Mouse (Mus musculus) heart, adult 2 months (tissue): ENCODE data around the gene Chst3. TPM values are rescaled to one million over a fixed set of nuclear protein-coding genes. Genes with fewer than 3 reads are reported as not detected.
"Not testable (repeated sequence)": the region's sequence is repeated elsewhere in the genome, so short reads cannot be mapped to it uniquely, and the experiment has no call there.

Experiments used
- DNase-seq, 2 experiments: peaks; one replicate each; pipeline ENCODE4 v3.0.0; 2021
- H3K27ac ChIP-seq: fragments of 200-600 bp; 2 replicates; pipeline ENCODE4 v1.8.1; 2022
- H3K27me3 ChIP-seq: fragments of 200-500 bp; 2 replicates; pipeline ENCODE4 v1.6.1; 2012; ENCODE audit warnings: mild to moderate bottlenecking, low read length, inconsistent platforms, mixed read lengths; ENCODE audit not compliant: control insufficient read depth, insufficient read depth
- H3K36me3 ChIP-seq: fragments of 200-500 bp; 2 replicates; pipeline ENCODE4 v1.6.1; 2012; ENCODE audit warnings: low read length, inconsistent platforms; ENCODE audit not compliant: control insufficient read depth, insufficient read depth
- H3K4me1 ChIP-seq: fragments of 200-500 bp; 2 replicates; pipeline ENCODE4 v1.6.1; 2011; ENCODE audit warnings: low read length; ENCODE audit not compliant: control insufficient read depth, insufficient read depth
- H3K4me3 ChIP-seq: fragments of 200-600 bp; 2 replicates; pipeline ENCODE4 v1.8.1; 2022
- H3K79me2 ChIP-seq: fragments of 200-500 bp; replicated peaks from 2 replicates; pipeline ENCODE4 v1.6.1; 2012; ENCODE audit warnings: mild to moderate bottlenecking, inconsistent platforms, low read length, moderate library complexity, mixed read lengths; ENCODE audit not compliant: control insufficient read depth, insufficient read depth
- H3K9ac ChIP-seq: fragments of 200-500 bp; 2 replicates; pipeline ENCODE4 v1.6.1; 2012; ENCODE audit warnings: low read depth, mild to moderate bottlenecking, control low read depth, inconsistent platforms, low read length, mixed read lengths
- CTCF ChIP-seq: fragments of 200-600 bp; IDR thresholded peaks from 2 replicates; pipeline ENCODE4 v1.8.1; 2022; ENCODE audit warnings: antibody characterized with exemption, mild to moderate bottlenecking, moderate library complexity
- EP300 ChIP-seq: fragments of 200-500 bp; IDR thresholded peaks from 2 replicates; pipeline ENCODE4 v1.6.1; 2011; ENCODE audit warnings: low read depth, low read length, control low read depth; ENCODE audit not compliant: insufficient read depth
- POLR2A ChIP-seq: fragments of 200-500 bp; IDR thresholded peaks from 2 replicates; pipeline ENCODE4 v1.6.1; 2011; ENCODE audit warnings: mild to moderate bottlenecking, low read depth, low read length, control low read depth; ENCODE audit not compliant: insufficient read depth
- WGBS: fragments of 180-500 bp; shearing (Covaris S2); methylation state at CpG from one replicate; pipeline ENCODE4 v1.1.7; 2018; 5-methylcytosine and 5-hydroxymethylcytosine counted together
- intact Hi-C: fragments of 180-260 bp; cut with DNase I; formaldehyde crosslinking; loops from one replicate; pipeline ENCODE4 v1.15.1; 2025
- polyA plus RNA-seq: library from polyadenylated mRNA; depleted of rRNA; stranded (reverse); fragments of >200 nt; gene quantifications from 2 replicates; pipeline ENCODE4 v1.2.3, GENCODE M21; 2012
- total RNA-seq, 2 experiments: library from RNA; stranded (reverse); gene quantifications; 2 replicates each; pipeline ENCODE4 v1.2.3; 2021

Chst3 gene
- total and polyA plus RNA-seq, 3 experiments: 0.80 to 1.5 (median 0.91) TPM

- no peaks in the 10 kb centered on the region for H3K36me3 ChIP-seq
- H3K79me2 ChIP-seq: no peaks in the 10 kb centered on the region
- TF ChIP-seq EP300 (no peak), POLR2A (no peak)
- H3K27ac ChIP-seq: no peak overlapping the region
- WGBS: 85% methylated on average over 1 of the region's 1 CpGs
- intact Hi-C loops: no loop called here
- H3K4me1 ChIP-seq: no peaks in the 10 kb centered on the region
- no peak overlapping the region for H3K4me3 ChIP-seq
- H3K27me3 ChIP-seq: peaks cover 2% of the 10 kb centered on the region; the same call in 1 of the 2 replicates
- H3K9ac ChIP-seq: no peak overlapping the region
- DNase-seq: no peak
Observed at GRCm38 (mm10) chr10:60164869-60165268, 54.2 kb downstream of the Chst3 start.

- 85% methylated on average over 6 of the region's 6 CpGs for WGBS
- no peak overlapping the region for H3K9ac ChIP-seq
- H3K79me2 ChIP-seq: no peaks in the 10 kb centered on the region
- H3K4me3 ChIP-seq: no peak overlapping the region
- TF ChIP-seq EP300: no peak
- no peak for TF ChIP-seq CTCF
- TF ChIP-seq POLR2A: no peak
- no peak for DNase-seq
- H3K27me3 ChIP-seq: peaks cover 2% of the 10 kb centered on the region; the same call in 1 of the 2 replicates
- H3K4me1 ChIP-seq: no peaks in the 10 kb centered on the region
- intact Hi-C loops: no loop called here
- H3K36me3 ChIP-seq: no peaks in the 10 kb centered on the region
- no peak overlapping the region for H3K27ac ChIP-seq
Observed at GRCm38 (mm10) chr10:60162973-60163255, 56.1 kb downstream of the Chst3 start.

- 81% methylated on average over 8 of the region's 8 CpGs for WGBS
- intact Hi-C loops, H3K4me1 ChIP-seq, H3K79me2 ChIP-seq, H3K27ac ChIP-seq, H3K4me3 ChIP-seq, H3K9ac ChIP-seq, H3K36me3 ChIP-seq, DNase-seq, H3K27me3 ChIP-seq: not testable (repeated sequence)
Observed at GRCm38 (mm10) chr10:60162184-60162972, 56.7 kb downstream of the Chst3 start.

GRCm38 (mm10) chr10:60161397-60161796 is 57.7 kb downstream of the Chst3 start:
- H3K27me3 ChIP-seq, H3K9ac ChIP-seq, H3K36me3 ChIP-seq, DNase-seq, H3K27ac ChIP-seq, H3K4me1 ChIP-seq, H3K4me3 ChIP-seq, intact Hi-C loops, H3K79me2 ChIP-seq: not testable (repeated sequence)
- WGBS: 74% methylated on average over 3 of the region's 3 CpGs

GRCm38 (mm10) chr10:60158144-60158543 is 60.9 kb downstream of the Chst3 start:
- Histone ChIP-seq H3K27ac (no peak overlapping the region), H3K4me3 (no peak overlapping the region), H3K79me2 (no peaks in the 10 kb centered on the region), H3K27me3 (0 out of 2 replicates have a peak, but pooled peaks cover 2% of the 10 kb centered on the region), H3K9ac (no peak overlapping the region), H3K36me3 (no peaks in the 10 kb centered on the region), H3K4me1 (no peaks in the 10 kb centered on the region)
- WGBS: 79% methylated on average over 3 of the region's 3 CpGs
- TF ChIP-seq CTCF (no peak), EP300 (no peak), POLR2A (no peak)
- intact Hi-C loops: no loop called here
- no peak for DNase-seq

GRCm38 (mm10) chr10:60156016-60156415 is 63.0 kb downstream of the Chst3 start:
- Histone ChIP-seq H3K79me2 (no peaks in the 10 kb centered on the region), H3K9ac (no peak overlapping the region), H3K4me3 (no peak overlapping the region), H3K36me3 (no peaks in the 10 kb centered on the region), H3K27ac (no peak overlapping the region), H3K4me1 (no peaks in the 10 kb centered on the region), H3K27me3 (no peaks in the 10 kb centered on the region)
- TF ChIP-seq EP300 (no peak), CTCF (no peak), POLR2A (no peak)
- no peak for DNase-seq
- intact Hi-C loops: no loop called here
